Mouse (Mus musculus) urinary bladder, adult 2 months (tissue): ENCODE data around the gene Hmces. TPM values are rescaled to one million over a fixed set of nuclear protein-coding genes. Genes with fewer than 3 reads are reported as not detected.
"Not testable (repeated sequence)": the region's sequence is repeated elsewhere in the genome, so short reads cannot be mapped to it uniquely, and the experiment has no call there.

ENCODE experiments used
- DNase-seq: peaks from one replicate; pipeline ENCODE4 v3.0.0; 2022; ENCODE audit warnings: low spot score
- polyA plus RNA-seq: library from polyadenylated mRNA; depleted of rRNA; stranded (reverse); fragments of >200 nt; gene quantifications from 2 replicates; pipeline ENCODE4 v1.2.3, GENCODE M21; 2012; rRNA removed

The Hmces gene
- polyA plus RNA-seq, 1 experiment = 26.1 TPM

- peak; percentile 39 for DNase-seq
These were observed 779 bp downstream of the Hmces start for GRCm38 (mm10) chr6:87914326-87915102.

DNA sequence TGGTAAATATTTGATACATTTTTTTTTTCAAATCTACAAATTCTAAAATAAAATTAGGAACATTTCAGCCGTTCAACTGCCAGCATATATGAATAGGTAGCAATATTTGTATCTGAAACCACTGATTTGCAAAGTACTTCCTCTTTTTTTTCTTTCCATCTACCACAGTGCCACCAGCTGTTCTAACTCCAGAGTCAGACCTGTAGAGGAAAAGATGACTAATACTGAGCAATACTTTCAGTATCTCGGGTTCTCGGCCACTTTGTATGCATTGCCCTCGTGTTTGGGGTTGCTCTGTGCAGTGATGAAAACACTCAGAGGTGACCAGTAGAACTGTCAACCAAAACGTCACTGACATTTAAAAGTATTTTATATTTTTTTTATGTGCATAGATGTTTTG is 2.2 kb downstream of the Hmces start:
- DNase-seq = no peak

- no peak for DNase-seq
These were observed 7.5 kb downstream of the Hmces start for GRCm38 (mm10) chr6:87921201-87921600.

- DNase-seq = no peak
These were observed 9.9 kb downstream of the Hmces start for GRCm38 (mm10) chr6:87923624-87924023.

DNA sequence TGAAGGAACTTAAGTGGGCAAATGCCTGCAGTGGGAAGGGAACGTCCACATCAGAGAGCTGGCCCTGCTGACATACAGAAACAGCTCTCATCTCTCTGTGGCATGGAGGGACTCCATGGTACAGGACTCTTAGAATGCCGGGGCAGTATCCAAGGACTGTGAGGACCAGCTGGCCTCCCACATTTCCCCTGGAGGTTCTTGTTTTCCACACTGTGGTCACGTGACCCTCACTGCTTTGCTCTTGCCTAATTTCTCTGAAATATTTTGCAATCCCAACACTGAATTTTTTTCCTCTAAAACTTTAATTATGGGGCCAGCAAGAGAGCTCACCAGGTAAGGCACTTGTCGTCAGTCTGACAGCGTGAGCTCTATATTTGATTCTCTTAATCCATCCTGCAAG is 21.3 kb downstream of the Hmces start:
- no peak for DNase-seq

DNA sequence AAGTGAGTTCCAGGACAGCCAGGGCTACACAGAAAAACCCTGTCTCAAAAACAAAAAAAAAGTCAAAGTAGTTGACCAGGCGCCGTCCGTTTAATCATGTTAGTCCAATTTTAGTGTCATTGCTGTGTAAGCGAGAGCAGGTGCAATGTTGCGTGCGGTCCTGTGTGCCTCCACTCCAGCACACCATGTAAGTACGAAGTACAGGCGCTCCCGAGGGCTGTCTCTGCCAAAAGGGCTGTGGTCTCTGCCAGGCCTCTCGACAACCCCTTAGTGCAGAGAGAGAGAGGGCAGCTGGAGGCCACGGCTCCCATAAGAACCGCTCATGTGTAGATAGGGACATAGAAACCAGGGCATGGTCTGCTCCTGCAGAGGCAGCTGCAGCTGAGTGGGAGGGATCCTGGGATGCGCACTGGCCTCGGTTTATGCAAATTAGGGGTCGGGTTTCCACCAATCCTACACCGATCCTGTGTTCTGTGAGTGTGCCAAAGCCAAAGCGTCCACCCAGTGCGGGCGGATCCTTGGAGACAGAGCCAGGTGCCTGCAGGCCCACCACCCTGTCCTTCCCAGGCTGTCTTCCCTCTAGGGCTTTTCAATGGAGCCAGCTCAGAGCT is 23.5 kb downstream of the Hmces start:
- DNase-seq = no peak

DNA sequence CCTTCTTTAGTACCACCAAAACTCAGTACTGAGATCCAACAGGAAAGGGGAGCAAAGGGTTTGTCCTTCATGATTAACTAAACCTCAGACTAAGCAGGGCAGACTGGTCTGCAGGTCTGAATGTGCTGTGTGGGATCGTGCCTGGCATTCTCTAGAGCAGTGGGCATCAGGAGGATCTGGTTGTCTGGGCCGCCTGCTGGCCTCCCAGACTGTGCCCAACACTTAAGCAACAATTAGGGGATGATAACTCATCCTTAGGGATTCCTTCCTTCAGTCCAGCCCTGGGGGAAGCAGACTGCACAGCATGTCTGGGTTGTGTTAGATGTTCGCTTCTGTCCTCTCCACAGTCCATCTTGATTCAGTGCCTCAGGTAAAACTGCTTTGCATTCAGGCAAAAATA is 25.2 kb downstream of the Hmces start:
- DNase-seq = no peak

- no peak for DNase-seq
These were observed 28.4 kb downstream of the Hmces start for GRCm38 (mm10) chr6:87942179-87942578.

DNA sequence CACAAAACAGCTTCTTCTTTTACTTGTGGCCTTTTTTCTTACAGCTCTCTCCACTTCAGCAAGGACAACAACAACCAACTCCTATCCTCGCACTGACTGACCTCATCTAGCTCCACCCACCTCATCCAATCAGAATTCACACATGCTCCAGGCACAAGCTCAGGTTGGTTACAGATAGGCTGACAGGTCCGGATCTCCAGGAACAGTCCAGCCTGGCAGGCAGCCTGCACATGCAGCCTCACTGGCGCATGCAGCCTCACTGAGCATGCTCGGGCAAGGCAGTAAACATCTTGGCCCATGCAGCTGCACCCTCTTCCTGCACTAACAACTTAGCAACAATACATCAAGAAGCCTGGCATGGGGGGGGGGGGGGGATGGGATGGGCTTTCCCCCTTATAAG is 48.7 kb downstream of the Hmces start:
- not testable (repeated sequence) for DNase-seq

DNA sequence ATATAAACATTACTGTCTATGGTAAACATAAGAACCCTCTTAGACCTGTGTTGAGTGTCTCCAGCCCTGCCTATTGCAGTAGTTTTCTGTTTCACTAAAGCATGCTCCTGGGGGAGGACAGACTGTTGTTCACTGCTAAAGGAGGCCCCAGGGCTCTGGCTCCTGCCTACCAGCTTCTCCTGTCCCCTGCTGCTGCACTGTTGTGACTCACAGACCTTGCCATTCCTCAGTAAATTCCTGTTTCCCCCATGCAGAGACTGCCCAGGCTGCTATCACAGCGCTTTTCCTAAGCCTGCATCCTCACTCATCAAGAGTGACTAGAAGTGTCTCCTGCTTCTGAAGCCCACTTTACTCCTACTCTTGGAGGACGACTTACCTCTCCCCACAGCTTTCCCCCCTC is 56.3 kb downstream of the Hmces start:
- no peak for DNase-seq

DNA sequence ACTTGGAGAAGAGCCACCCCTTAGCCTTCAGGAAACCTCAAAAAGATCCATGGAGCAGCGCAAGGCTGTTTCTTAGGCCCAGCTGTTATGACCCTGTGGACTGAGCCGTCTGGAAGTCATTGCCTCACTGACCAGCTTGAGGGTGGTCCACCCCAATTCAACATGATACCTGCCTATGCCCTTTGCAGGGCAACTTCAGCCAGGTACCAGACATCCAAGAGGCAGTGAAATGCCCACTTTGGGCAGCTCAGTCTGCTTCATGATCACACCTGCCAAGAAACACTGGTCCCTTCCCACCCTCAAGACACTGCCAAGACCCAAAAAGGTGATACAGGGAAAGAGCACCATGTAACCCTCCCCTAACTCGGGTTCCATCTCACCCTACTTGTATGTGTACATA is 66.0 kb downstream of the Hmces start:
- no peak for DNase-seq

GRCm38 (mm10) chr6:87980374-87981029 is 66.8 kb downstream of the Hmces start:
- DNase-seq = peak; percentile 33

GRCm38 (mm10) chr6:87981030-87981485 is 67.3 kb downstream of the Hmces start:
- DNase-seq = no peak

DNA sequence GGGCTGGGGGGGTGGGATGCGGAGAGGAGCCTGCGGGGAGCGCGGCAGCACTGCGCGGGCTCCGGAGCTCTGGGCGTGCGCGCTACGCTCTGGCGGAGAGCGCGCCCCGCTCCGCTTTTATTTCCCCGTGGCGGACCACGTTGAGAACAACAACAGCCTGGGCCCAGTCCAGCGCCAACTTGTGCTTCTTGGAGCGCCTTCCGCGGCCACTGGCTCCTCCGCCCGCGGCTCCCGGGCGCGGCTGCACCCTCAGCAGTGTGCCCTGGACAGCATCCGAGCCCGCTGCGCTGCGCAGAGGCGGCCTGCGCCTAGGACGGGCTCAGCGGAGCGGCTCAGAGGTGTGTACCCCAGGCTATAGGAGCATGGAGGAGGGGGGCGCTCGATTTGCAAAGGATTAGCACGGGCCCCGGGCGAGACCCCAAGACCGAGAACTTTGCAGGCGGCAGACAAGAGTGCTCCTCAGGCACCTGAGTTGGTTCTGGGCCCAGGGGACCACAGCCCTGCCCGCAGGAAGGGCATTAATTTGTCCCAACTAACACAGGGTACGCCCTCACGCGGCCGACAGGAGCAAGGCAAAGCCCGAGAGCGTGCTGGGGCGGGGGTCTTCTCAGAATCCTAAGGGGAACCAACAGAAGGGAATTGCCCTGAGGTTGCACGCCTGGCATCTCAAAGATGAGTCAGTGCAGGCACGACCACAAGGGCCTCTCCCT is 68.0 kb downstream of the Hmces start, which contains the start of gene H1fx:
Gene H1fx, minus strand, starts transcription at position 91 of the 710 bp plus-strand sequence.
- peak; percentile 37 for DNase-seq

DNA sequence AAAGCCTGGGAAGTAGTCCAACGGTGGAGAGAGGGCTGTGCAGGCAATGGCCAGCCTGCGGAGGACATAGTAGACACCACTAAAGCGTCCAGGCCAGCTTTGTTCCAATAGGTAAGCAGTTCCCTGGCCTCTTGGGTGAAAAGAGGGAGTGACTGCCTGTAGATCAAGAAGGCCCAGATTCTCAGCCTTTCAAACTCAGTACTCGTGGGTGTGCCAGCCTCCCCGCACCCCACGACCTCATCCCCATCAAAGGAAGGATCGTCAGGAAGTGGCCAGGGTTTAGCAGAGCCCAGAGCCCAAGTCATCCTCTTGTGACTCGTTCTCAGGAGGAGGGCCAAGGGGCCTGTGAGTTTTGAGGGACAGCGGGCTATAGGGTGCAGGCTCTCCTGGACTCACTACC is 68.8 kb downstream of the Hmces start:
- DNase-seq = no peak

Other genes with a start within 250 kb of the Hmces start
- 7.5 and 8.1 TPM in 2 replicates for gene Aplf, start 241.7 kb upstream of the Hmces start, polyA plus RNA-seq
- gene Efcc1, start 183.1 kb upstream of the Hmces start, polyA plus RNA-seq = 3.9 and 6.0 TPM in 2 replicates
- 0.19 and 0.27 TPM in 2 replicates for gene Gp9, start 135.9 kb upstream of the Hmces start, polyA plus RNA-seq
- 16.3 and 19.2 TPM in 2 replicates for gene Rab43, start 101.8 kb upstream of the Hmces start, polyA plus RNA-seq
- 4.8 and 5.9 TPM in 2 replicates for gene Gm45140, start 78.1 kb upstream of the Hmces start, polyA plus RNA-seq
- 28.8 and 29.1 TPM in 2 replicates for gene Isy1, start 75.1 kb upstream of the Hmces start, polyA plus RNA-seq
- 351 and 355 TPM in 2 replicates for gene Cnbp, start 62.8 kb upstream of the Hmces start, polyA plus RNA-seq
- 35.5 and 65.3 TPM in 2 replicates for gene Copg1, start 26.1 kb upstream of the Hmces start, polyA plus RNA-seq
- gene H1fx, start 67.7 kb downstream of the Hmces start, polyA plus RNA-seq = 6.0 and 8.8 TPM in 2 replicates
- gene Rab7, start 131.3 kb downstream of the Hmces start, polyA plus RNA-seq = 400 and 428 TPM in 2 replicates
- gene Rpn1, start 170.5 kb downstream of the Hmces start, polyA plus RNA-seq = 164 and 173 TPM in 2 replicates